Mouse (Mus musculus) MEL (cell line): ENCODE results near the gene Ephb2.

Experiments
- CTCF ChIP-seq, 3 experiments: IDR thresholded peaks in 2 of 3; conservative IDR thresholded peaks in 1 of 3; 2 replicates each; pipeline ENCODE4 v1.5.1; 2011 to 2012; ENCODE audit warnings: low read length in 3 of 3, low read depth in 2 of 3, mild to moderate bottlenecking in 2 of 3, improper control_type of control experiment in 1 of 3, inconsistent platforms in 1 of 3, mixed read lengths in 1 of 3, moderate library complexity in 1 of 3; ENCODE audit not compliant: control insufficient read depth in 1 of 3, insufficient read depth in 1 of 3, poor library complexity in 1 of 3, severe bottlenecking in 1 of 3
- MAX ChIP-seq: IDR thresholded peaks from 2 replicates; pipeline ENCODE4 v1.6.1; 2011; ENCODE audit warnings: low read length, improper control_type of control experiment
- POLR2A ChIP-seq, 2 experiments: IDR thresholded peaks; 2 replicates each; pipeline ENCODE4 v1.6.1; 2011 to 2012; ENCODE audit warnings: low read length in 2 of 2, mild to moderate bottlenecking in 2 of 2, control low read depth in 1 of 2, improper control_type of control experiment in 1 of 2, low read depth in 1 of 2, moderate library complexity in 1 of 2; ENCODE audit not compliant: control insufficient read depth in 1 of 2, insufficient read depth in 1 of 2, poor library complexity in 1 of 2
- POLR2AphosphoS2 ChIP-seq: IDR thresholded peaks from 2 replicates; pipeline ENCODE4 v1.6.1; 2011; ENCODE audit warnings: low read length, improper control_type of control experiment

- no peak for TF ChIP-seq CTCF (IDR thresholded peaks at IDR 0.05 in 2 of 3, conservative IDR thresholded peaks at IDR 0.05 in 1 of 3; ENCODE audit: control insufficient read depth in 1 of 3, insufficient read depth in 1 of 3, low read depth in 2 of 3, low read length in 3 of 3, poor library complexity in 1 of 3, severe bottlenecking in 1 of 3)
- TF ChIP-seq POLR2A (IDR thresholded peaks at IDR 0.05; ENCODE audit: control insufficient read depth in 1 of 2, insufficient read depth in 1 of 2, low read depth in 1 of 2, low read length in 2 of 2, poor library complexity in 1 of 2), result no peak
- TF ChIP-seq POLR2AphosphoS2, result no peak
- no peak for TF ChIP-seq MAX
Measured at GRCm38 (mm10) chr4:136732536-136733121, 103.2 kb downstream of the Ephb2 start.
